Mouse (Mus musculus): ENCODE results near the gene Nr1i3. TPM values are rescaled to one million over a fixed set of nuclear protein-coding genes. Genes with fewer than 3 reads are reported as not detected.
A peak's percentile ranks its signal among the peaks of the same experiment; 100 is the strongest.

Nr1i3 gene
- total RNA-seq, 4 experiments from 2014 or later = 0.14 to 0.55 (median 0.31) TPM

DNA sequence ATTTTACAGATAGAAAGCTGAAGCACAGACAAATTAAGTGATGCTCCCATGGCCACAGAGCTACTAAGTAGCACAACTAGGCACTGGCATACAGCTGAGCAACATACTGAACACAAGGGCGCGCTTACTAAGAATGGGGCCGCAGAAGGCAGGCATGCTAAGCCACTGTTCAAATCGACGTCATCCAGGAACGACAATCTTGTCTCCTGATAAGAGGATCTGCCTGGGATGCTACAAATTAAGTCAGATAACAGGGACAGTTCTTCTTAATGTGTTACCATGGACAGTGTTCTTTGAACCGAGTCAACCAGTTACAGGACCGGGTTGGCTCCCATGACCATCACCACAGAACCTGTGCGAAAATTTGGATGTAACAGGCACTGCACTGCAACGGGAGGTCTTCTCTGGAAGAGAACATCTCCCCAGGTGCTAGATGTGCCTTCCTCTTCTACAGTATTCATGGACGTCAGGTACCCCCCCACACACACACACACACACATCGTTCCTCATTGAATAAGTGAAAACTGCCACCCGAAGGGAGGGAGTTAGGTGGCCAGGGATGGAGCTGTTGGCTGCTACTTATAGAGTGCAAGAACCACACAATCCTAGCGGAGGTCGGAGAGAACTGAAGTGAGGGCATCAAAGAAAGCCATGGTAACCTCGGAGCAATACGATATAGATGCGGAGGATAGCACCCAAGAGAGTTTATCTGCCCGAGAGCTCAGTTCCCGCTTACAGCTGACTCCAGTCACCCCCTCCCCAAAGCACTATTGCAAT, 18.5 kb upstream of the Nr1i3 start:
- DNase-seq (ENCODE audit: low spot score in 2 of 2) = no peak

GRCm38 (mm10) chr1:171195887-171196397, 17.8 kb upstream of the Nr1i3 start, which contains the start of gene Pcp4l1:
Pcp4l1 (minus strand) TSS chr1:171196268.
- DNase-seq (ENCODE audit: low spot score in 2 of 2) = peak in 1 of 2 experiments; percentile 56

DNA sequence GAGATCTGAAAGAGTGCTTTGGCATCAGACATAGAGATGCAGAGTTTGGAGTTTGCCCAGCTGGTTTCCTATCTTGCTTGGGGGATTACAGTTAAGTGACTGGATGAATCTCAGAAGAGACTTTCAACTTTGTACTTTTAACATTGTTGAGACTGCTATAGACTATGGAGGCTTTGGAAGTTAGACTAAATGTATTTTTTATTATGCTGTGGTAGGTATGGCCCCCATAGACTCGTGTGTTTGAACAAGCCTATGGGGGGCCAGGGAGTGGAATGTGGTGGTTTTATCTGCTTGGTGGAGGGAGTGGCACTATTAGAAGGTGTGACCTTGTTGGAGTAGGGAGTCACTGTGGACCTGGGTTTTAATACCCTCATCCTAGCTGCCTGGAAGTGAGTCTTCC, 14.2 kb upstream of the Nr1i3 start:
- DNase-seq (ENCODE audit: low spot score in 2 of 2) = no peak

GRCm38 (mm10) chr1:171200769-171201168, 13.0 kb upstream of the Nr1i3 start:
- DNase-seq (ENCODE audit: low spot score in 2 of 2) = no peak

DNA sequence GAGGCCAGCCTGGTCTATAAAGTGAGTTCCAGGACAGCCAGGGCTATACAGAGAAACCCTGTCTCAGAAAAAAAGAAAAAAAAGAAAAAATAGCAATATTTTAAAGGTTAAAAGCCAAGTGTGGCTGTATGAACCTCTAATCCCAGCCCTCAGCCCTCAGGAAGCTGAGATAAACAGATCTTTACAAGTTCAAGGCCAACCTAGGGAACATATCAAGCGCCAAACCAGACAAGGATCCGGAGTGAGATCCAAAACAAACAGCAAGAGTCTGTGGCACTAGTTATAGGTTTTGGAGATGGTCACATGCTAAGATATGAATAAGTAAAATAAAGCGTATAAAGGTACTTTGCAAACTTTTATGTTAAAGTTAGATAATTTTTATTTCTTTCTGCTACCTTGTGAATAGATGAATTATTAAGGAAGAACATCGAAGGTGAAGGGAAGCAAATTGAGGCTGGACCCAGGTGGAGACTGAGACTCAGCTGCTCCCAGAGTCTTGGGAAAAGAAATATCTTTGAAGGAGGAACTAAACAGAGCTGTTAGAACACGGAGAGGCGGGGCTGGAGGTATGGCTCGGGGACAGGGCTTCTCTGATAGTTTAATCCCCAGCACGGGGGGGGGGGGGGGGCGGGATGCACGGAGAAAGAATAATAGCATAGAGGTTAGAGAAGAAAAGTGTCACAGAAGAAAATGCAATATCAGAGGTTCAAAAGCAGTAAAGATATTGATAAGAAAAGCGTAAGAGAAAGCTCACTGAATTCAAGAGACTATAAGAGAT, 10.1 kb upstream of the Nr1i3 start:
- no peak for DNase-seq (ENCODE audit: low spot score in 2 of 2)

- DNase-seq (ENCODE audit: low spot score in 2 of 2) = no peak
Measured at GRCm38 (mm10) chr1:171204249-171204644, 9.5 kb upstream of the Nr1i3 start.

DNA sequence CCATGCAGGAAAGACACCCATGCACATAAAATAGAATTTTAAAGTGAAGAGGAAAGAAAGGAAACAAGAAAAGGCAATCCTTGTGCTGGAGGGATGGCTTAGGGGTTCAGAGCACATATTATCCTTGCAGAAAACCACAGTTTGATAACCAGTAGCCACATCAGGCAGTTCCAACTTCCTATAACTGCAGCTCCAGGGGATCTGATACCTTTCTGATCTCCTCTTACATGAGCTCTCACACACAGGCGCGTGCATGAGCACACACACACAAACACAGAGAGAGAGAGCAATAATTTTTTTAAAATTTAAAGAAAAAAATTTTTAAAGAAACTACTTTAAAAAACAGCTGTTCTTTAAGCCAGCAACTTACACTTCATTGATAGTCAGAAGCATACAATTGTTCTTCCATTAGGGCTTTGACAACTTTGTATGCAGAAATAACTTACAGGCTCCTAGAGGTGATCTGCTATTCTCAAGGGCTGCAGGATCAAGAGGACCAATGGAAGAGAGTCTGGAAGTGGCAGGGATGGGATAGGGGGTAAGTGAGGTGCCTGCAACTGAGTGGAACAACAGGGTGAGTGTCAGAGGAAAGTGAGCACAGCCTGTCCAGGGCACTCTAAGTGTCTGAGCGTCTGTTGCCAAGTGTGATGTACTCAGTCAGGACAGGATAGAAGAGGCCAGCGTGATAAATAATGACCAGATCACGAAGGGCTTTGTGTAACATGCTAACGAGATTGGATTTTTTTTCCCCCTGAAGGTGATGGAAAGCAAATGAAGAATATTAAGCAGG, 7.9 kb upstream of the Nr1i3 start:
- no peak for DNase-seq (ENCODE audit: low spot score in 2 of 2)

GRCm38 (mm10) chr1:171209409-171209808, 4.4 kb upstream of the Nr1i3 start:
- no peak for DNase-seq (ENCODE audit: low spot score in 2 of 2)

DNA sequence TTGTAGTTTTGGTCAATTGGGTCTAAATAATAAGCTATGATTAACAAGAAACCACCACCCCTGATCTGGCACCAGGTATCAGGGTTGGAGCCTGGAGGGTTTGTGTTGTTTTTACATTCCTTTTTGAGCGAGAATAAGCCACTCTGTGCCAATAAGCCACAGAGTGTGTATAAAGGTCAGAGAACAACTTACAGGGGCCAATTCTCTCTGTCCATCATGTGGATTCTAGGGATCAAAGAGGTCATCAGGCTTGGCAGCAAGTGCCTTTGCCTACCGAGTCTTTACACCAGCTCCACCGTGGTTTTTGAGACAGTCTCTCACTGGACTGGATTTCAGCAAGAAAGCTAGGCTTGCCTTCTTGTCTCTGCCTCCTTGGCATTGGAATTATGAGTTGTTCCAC, 916 bp upstream of the Nr1i3 start:
- no peak for DNase-seq (ENCODE audit: low spot score in 2 of 2)

GRCm38 (mm10) chr1:171216241-171216955, 2.6 kb downstream of the Nr1i3 start:
- DNase-seq (ENCODE audit: low spot score in 2 of 2) = no peak

GRCm38 (mm10) chr1:171220871-171221270, 7.1 kb downstream of the Nr1i3 start:
- DNase-seq (ENCODE audit: low spot score in 2 of 2) = peak; percentile 64 to 75

GRCm38 (mm10) chr1:171221281-171222193, 7.8 kb downstream of the Nr1i3 start:
- peak in 1 of 2 experiments; percentile 34 for DNase-seq (ENCODE audit: low spot score in 2 of 2)

- peak; percentile 84 to 99 for DNase-seq (ENCODE audit: low spot score in 2 of 2)
Measured at GRCm38 (mm10) chr1:171222238-171223155, 8.7 kb downstream of the Nr1i3 start, which contains the start of gene Tomm40l. Tomm40l (minus strand) TSS chr1:171222514.

DNA sequence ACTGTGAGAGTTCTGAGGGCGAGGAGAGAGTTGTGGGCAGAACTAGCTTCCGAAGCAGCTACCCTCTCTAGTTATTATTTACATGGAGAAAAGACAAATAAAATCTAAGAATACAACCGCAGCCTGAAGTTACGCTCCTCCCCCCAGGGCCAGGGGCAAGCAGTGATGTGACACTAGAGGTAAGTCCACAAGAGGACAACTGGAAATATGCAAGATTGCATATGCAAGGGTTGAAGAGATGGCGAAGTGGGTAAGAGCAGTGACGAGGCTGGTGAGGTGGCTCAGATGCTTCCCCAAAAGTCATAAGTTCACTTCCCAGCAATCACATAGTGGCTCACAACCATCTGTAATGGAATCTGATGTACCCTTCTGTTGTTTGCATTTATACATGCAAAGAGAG, 9.4 kb downstream of the Nr1i3 start:
- DNase-seq (ENCODE audit: low spot score in 2 of 2) = no peak

- DNase-seq (ENCODE audit: low spot score in 2 of 2) = no peak
Measured at GRCm38 (mm10) chr1:171223796-171224195, 10.0 kb downstream of the Nr1i3 start.

GRCm38 (mm10) chr1:171224857-171225256, 11.1 kb downstream of the Nr1i3 start, which contains the start of gene Apoa2:
Apoa2 (plus strand) TSS chr1:171225054.
- DNase-seq (ENCODE audit: low spot score in 2 of 2) = no peak

GRCm38 (mm10) chr1:171226780-171227179, 13.0 kb downstream of the Nr1i3 start:
- DNase-seq (ENCODE audit: low spot score in 2 of 2) = no peak

- DNase-seq (ENCODE audit: low spot score in 2 of 2) = no peak
Measured at GRCm38 (mm10) chr1:171227879-171228278, 14.1 kb downstream of the Nr1i3 start.

DNA sequence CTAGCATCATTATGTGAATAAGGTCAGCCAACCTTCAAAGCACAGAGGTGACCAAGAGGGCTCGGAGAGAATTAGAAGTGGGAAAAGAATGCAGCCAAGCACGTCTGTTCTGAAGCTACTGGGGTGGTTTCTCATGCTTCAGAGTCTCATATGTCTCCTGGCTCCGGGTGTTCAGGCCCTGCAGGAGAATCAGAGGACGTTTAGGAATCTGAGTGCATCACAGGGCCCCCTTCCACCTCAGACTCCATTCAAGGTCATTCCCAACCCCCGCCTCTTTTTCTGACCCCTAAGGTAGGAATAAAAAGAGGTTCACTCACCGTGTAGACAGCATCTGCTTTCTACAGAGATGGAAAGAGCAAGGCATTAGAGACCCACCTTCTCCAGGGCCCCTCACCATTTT, 16.0 kb downstream of the Nr1i3 start:
- no peak for DNase-seq (ENCODE audit: low spot score in 2 of 2)
